Mouse (Mus musculus) hematopoietic stem cell, adult 5-6 weeks (primary cell): ENCODE measurements at regions not wholly inside any gene's neighbourhood (a gene's known extent, or its start where the extent isn't known, plus 50 kb on each side); places are given as distances from the start of the nearest gene placed in this dataset.

Experiments
- ATAC-seq, 2 experiments: fragments of 125-278 bp in 1 of 2; replicated peaks in 1 of 2; 2 replicates each; pipeline ENCODE4 v1.8.0; 2016 to 2017; ENCODE audit warnings: inconsistent platforms in 2 of 2, mild to moderate bottlenecking in 2 of 2, moderate number of reproducible peaks in 2 of 2, low read depth in 1 of 2, moderate TSS enrichment in 1 of 2; ENCODE audit not compliant: low FRiP score in 2 of 2, poor library complexity in 2 of 2, severe bottlenecking in 2 of 2, insufficient read depth in 1 of 2, low TSS enrichment in 1 of 2

- ATAC-seq: no peak
Measured at GRCm38 (mm10) chr1:165086131-165086530, 74.4 kb downstream of the Tbx19 start.

- peak; percentile 42 to 71; a peak in 1 of 4 replicates for ATAC-seq
Measured at GRCm38 (mm10) chr1:165084753-165085152, 75.8 kb downstream of the Tbx19 start.

DNA sequence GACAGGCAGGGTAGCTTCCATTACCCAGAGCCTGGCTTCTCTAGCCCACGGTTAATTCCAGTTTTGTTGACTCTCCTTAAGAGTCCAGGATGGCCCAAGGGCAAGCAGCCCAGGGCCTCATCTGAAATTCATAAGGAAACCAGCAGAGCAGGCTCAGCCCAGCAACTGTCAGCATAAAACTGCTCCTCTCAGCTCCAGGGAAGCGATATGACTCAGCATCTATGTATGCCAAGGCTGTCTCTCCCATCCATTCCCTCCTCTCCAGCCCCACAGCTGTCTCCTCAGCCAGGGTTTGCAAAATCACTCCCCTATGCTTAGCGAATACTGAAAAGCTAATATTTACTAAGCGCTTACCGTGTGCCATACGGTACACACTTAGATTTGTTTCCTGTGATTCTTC, 76.4 kb downstream of the Tbx19 start:
- ATAC-seq: no peak; a peak in 1 of 4 replicates

DNA sequence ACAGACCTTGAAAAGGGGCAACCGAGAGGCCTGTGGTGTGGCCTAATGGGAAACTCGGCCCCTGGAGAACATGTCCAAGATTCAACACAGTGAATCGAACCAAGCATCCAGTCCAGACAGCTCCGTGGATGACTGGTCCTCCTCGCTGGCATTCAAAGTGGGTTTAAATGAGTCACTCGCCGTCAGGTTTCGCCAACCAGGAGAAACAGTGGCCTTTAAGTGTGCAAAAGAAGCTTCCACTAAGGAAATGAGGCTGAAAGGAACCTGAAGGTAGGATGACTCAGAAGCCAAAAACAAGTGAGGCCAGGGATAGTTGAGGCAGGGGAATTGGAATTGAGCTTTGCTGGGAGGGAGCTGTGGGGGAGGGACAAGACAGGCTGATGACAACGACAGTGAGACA, 80.2 kb downstream of the Tbx19 start:
- no peak for ATAC-seq

GRCm38 (mm10) chr1:165077313-165077712, 83.3 kb downstream of the Tbx19 start:
- no peak for ATAC-seq

- no peak for ATAC-seq
Measured at GRCm38 (mm10) chr1:165075301-165076082, 85.1 kb downstream of the Tbx19 start.

DNA sequence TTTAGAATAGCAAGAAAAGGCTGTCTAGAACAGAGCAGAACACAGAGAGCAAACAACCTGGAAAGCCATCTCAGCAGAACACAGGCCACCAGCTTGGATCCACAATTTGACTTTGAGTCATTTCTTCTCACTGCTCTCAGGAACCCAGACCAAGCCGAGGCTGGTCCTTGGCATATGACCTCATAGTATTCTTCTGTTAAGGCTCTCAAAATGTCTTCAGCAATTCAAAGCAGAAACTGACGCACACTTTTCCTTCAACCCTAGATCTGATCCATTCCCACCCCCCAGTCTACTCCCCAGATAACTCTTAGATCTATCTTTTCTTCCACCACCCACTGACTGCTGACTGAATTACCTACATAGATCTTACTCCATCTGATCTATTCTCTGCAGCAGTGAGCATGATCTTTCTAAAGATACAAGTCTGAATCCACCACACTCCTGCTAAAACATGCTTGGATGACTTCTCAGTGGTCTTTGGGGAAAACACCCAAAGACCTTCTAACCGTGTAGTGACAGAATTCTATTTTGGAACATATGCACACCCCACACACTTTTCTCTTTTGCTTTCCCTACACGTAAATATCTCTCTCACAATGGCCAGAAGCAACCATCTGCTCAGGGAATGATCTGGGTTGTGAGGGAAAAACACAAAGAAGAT, 88.6 kb downstream of the Tbx19 start:
- ATAC-seq: no peak

DNA sequence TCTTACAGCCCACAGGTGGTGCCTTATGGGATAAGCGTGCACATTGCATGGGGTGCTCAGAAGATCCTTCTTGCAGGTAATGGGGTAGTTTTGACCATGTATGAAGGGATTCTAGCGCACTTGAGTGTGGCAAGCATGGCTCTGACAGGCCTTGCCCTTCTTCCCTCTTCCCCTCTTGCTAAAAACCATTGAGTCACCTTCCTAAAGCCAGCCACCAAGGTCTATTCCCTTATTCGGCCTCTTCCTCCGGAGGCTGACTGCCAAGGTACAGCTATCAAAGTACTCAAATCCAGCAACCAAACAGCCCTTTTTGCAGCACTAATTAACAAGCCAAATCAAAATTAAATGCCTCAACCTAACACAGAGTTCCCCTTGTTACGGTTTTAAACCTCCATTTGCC, 95.6 kb downstream of the Tbx19 start:
- ATAC-seq: no peak

GRCm38 (mm10) chr1:165062813-165063492, 97.6 kb downstream of the Tbx19 start:
- no peak for ATAC-seq

- ATAC-seq: no peak
Measured at GRCm38 (mm10) chr1:165061420-165061819, 99.2 kb downstream of the Tbx19 start.

GRCm38 (mm10) chr1:165054245-165054644, 106.3 kb downstream of the Tbx19 start:
- peak; percentile 83 to 91 for ATAC-seq

- ATAC-seq: peak in 1 of 2 experiments; percentile 41; a peak in 1 of 4 replicates
Measured at GRCm38 (mm10) chr1:165051294-165051693, 109.3 kb downstream of the Tbx19 start.

DNA sequence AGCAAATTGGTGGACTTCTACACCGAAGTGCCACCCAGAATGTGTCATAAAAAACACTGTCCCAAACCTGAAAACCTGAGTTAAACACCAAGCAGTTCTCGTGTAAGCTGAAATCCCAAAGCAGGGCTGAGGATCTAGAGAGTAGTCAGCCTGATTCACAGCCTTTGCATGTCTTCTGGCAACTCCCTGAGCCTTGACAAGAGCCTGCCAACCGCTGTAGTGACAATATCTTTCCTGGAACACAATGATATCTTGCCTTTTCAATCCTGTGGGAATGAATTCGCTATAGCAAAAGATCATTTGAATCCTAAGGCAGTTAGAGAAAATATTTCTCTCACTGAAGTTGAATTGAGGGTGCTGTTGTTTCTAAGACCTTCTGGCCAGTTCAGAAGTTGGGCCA, 110.4 kb downstream of the Tbx19 start:
- ATAC-seq: no peak

- ATAC-seq: no peak; a peak in 1 of 4 replicates
Measured at GRCm38 (mm10) chr1:165046637-165047036, 111.3 kb upstream of the Xcl1 start.

GRCm38 (mm10) chr1:165046056-165046455, 110.7 kb upstream of the Xcl1 start:
- no peak for ATAC-seq

DNA sequence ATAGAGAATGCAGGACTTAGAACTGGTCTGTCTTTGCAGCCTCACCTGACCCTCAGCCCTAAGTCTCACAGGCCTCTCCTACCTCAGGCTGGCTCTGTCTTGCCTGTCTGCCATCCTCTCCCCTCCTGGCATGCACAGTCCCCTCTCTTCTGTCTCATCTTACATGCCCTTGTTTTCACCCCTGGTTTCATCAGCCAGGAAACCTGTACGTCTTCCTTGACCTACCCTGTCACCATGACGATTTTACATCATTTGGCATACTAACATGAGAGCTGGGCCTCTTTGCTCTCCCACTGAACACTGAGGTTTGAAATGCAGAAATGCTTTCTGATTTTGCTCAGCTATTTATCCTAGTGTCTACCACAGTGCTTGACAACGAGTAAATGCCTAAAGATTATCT, 108.0 kb upstream of the Xcl1 start:
- no peak for ATAC-seq

DNA sequence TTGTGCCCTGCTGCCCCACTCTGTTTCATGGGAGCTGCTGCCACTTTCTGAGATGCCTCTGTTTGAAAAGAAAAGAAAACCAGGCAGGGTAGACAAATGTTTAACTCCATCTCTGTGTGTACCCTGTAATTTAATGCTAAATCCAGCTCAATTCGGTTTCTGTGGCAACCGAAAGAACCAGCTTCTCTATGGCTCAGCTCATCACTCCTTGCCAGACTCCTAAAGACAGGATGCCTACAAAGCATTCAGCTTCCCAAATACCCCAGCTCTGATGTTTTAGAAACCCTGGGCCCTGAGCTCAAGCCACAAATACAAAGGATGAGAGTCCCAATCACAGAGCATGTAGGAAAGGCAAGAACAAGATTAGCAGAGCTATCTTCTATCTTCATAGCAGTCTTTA, 106.8 kb upstream of the Xcl1 start:
- ATAC-seq: no peak

GRCm38 (mm10) chr1:165036631-165037030, 101.3 kb upstream of the Xcl1 start:
- ATAC-seq: no peak
